Mouse (Mus musculus) intestine, embryonic 16.5 days (tissue): ENCODE measurements around the gene Efcab12. TPM values are rescaled to one million over a fixed set of nuclear protein-coding genes. Genes with fewer than 3 reads are reported as not detected.
"Not testable (repeated sequence)": the region's sequence is repeated elsewhere in the genome, so short reads cannot be mapped to it uniquely, and the experiment has no call there.

ENCODE experiments used
- ATAC-seq: fragments of 200-750 bp; cut with Nextera tagmentation; 2 replicates; pipeline ENCODE4 v1.8.0; 2017; ENCODE audit warnings: moderate TSS enrichment, moderate library complexity
- H3K27ac ChIP-seq: fragments of 300-500 bp; sonication (generic); 2 replicates; pipeline ENCODE4 v1.5.1; 2014; ENCODE audit warnings: mild to moderate bottlenecking, low read length
- H3K27me3 ChIP-seq: fragments of 300-500 bp; sonication (generic); replicated peaks from 2 replicates; pipeline ENCODE4 v1.6.1; 2014; ENCODE audit warnings: low read length, control low read depth, mixed read lengths; ENCODE audit not compliant: control insufficient read depth, insufficient read depth
- H3K36me3 ChIP-seq: fragments of 300-500 bp; sonication (generic); 2 replicates; pipeline ENCODE4 v1.6.1; 2014; ENCODE audit warnings: low read length, control low read depth; ENCODE audit not compliant: control insufficient read depth, insufficient read depth
- H3K4me1 ChIP-seq: fragments of 300-500 bp; sonication (generic); 2 replicates; pipeline ENCODE4 v1.6.1; 2014; ENCODE audit warnings: low read length, control low read depth, mixed read lengths; ENCODE audit not compliant: control insufficient read depth, insufficient read depth
- H3K4me2 ChIP-seq: fragments of 300-500 bp; sonication (generic); 2 replicates; pipeline ENCODE4 v1.6.1; 2014; ENCODE audit warnings: low read depth, low read length, control low read depth
- H3K4me3 ChIP-seq: fragments of 300-500 bp; sonication (generic); 2 replicates; pipeline ENCODE4 v1.5.1; 2014; ENCODE audit warnings: mild to moderate bottlenecking, low read length
- H3K9ac ChIP-seq: fragments of 300-500 bp; sonication (generic); 2 replicates; pipeline ENCODE4 v1.6.1; 2014; ENCODE audit warnings: low read depth, low read length
- H3K9me3 ChIP-seq: fragments of 300-500 bp; sonication (generic); 2 replicates; pipeline ENCODE4 v1.6.1; 2016; ENCODE audit warnings: low read length, control low read depth; ENCODE audit not compliant: control insufficient read depth
- WGBS: fragments of 180-500 bp; shearing (Covaris S2); extraction: QIAGEN DNeasy Blood & Tissue Kit; methylation state at CpG from one replicate; pipeline ENCODE4 v1.1.7; 2014; 5-methylcytosine and 5-hydroxymethylcytosine counted together
- polyA plus RNA-seq: library from polyadenylated mRNA; unstranded; fragments of >200 nt; fragmentation: Nextera tagmentation; extraction: Ambion mirVana; gene quantifications from 2 replicates; pipeline ENCODE4 v1.2.1, GENCODE M21; 2015

Gene Efcab12
- polyA plus RNA-seq, 1 experiment from 2014 or later, result 0.44 TPM

GRCm38 (mm10) chr6:115823850-115824464 lies 14.3 kb downstream of the Efcab12 start:
- peak; percentile 99 for ATAC-seq
- WGBS, result 3% methylated on average over 5 of the region's 11 CpGs

GRCm38 (mm10) chr6:115821216-115821993 lies 16.8 kb downstream of the Efcab12 start:
- Histone ChIP-seq H3K27me3 (no peaks in the 10 kb centered on the region), H3K4me1 (no peaks in the 10 kb centered on the region), H3K9me3 (no peaks in the 10 kb centered on the region), H3K27ac (no peak overlapping the region), H3K9ac (no peak overlapping the region), H3K4me3 (no peak overlapping the region), H3K36me3 (no peaks in the 10 kb centered on the region), H3K4me2 (no peak overlapping the region)
- ATAC-seq, result no peak
- 80% methylated on average over 8 of the region's 8 CpGs for WGBS

More at GRCm38 (mm10) chr6:115823850-115824464, 14.3 kb downstream of the Efcab12 start:
- not testable (repeated sequence) for H3K36me3 ChIP-seq, H3K4me1 ChIP-seq, H3K27ac ChIP-seq, H3K9me3 ChIP-seq, H3K9ac ChIP-seq, H3K4me3 ChIP-seq, H3K27me3 ChIP-seq, H3K4me2 ChIP-seq

- Histone ChIP-seq H3K27ac (no peak overlapping the region), H3K4me2 (no peak overlapping the region), H3K9ac (no peak overlapping the region), H3K36me3 (no peaks in the 10 kb centered on the region), H3K27me3 (no peaks in the 10 kb centered on the region), H3K4me3 (no peak overlapping the region), H3K9me3 (no peaks in the 10 kb centered on the region), H3K4me1 (no peaks in the 10 kb centered on the region)
- ATAC-seq, result no peak
- WGBS, result 77% methylated on average over 2 of the region's 2 CpGs
These were observed 20.1 kb downstream of the Efcab12 start for GRCm38 (mm10) chr6:115818129-115818528.

GRCm38 (mm10) chr6:115815041-115815440 lies 23.2 kb downstream of the Efcab12 start:
- H3K4me3 ChIP-seq, result no peak overlapping the region

GRCm38 (mm10) chr6:115814104-115814503 lies 24.1 kb downstream of the Efcab12 start:
- H3K27ac ChIP-seq, result no peak overlapping the region
- no peaks in the 10 kb centered on the region for H3K27me3 ChIP-seq
- no peak overlapping the region for H3K4me3 ChIP-seq
- peak; percentile 45; the same call in 1 of the 2 replicates for ATAC-seq
- H3K9me3 ChIP-seq, result no peaks in the 10 kb centered on the region
- WGBS, result 39% methylated on average over 4 of the region's 4 CpGs
- H3K4me1 ChIP-seq, result no peaks in the 10 kb centered on the region
- no peaks in the 10 kb centered on the region for H3K36me3 ChIP-seq
- no peak overlapping the region for H3K4me2 ChIP-seq
- peak overlapping the region; percentile 7; the same call in 1 of the 2 replicates for H3K9ac ChIP-seq

More at GRCm38 (mm10) chr6:115815041-115815440, 23.2 kb downstream of the Efcab12 start:
- H3K9me3 ChIP-seq, result no peaks in the 10 kb centered on the region
- no peak overlapping the region for H3K4me2 ChIP-seq
- no peak for ATAC-seq
- no peak overlapping the region for H3K9ac ChIP-seq
- no peaks in the 10 kb centered on the region for H3K27me3 ChIP-seq
- no peak overlapping the region for H3K27ac ChIP-seq
- no peaks in the 10 kb centered on the region for H3K4me1 ChIP-seq
- 74% methylated on average over 4 of the region's 4 CpGs for WGBS
- no peaks in the 10 kb centered on the region for H3K36me3 ChIP-seq

GRCm38 (mm10) chr6:115811606-115812005 lies 26.6 kb downstream of the Efcab12 start:
- Histone ChIP-seq H3K9ac (no peak overlapping the region), H3K4me1 (peaks cover 7% of the 10 kb centered on the region), H3K4me2 (no peak overlapping the region), H3K27me3 (no peaks in the 10 kb centered on the region), H3K27ac (no peak overlapping the region), H3K4me3 (no peak overlapping the region), H3K9me3 (no peaks in the 10 kb centered on the region), H3K36me3 (no peaks in the 10 kb centered on the region)
- 62% methylated on average over 8 of the region's 8 CpGs for WGBS
- ATAC-seq, result no peak

- peak within 1 kb of the TSS; percentile 57 for H3K4me2 ChIP-seq
- ATAC-seq, result peak; percentile 84
- no peaks in the 10 kb centered on the region for H3K27me3 ChIP-seq
- peak within 1 kb of the TSS; percentile 92 for H3K27ac ChIP-seq
- WGBS, result under 1% methylated on average over 47 of the region's 47 CpGs
- no peaks in the 10 kb centered on the region for H3K9me3 ChIP-seq
- H3K4me1 ChIP-seq, result peaks cover 17% of the 10 kb centered on the region
- peak within 1 kb of the TSS; percentile 98 for H3K9ac ChIP-seq
- H3K36me3 ChIP-seq, result peaks cover 3% of the 10 kb centered on the region; the same call in 1 of the 2 replicates
- peak within 1 kb of the TSS; percentile 77 for H3K4me3 ChIP-seq
These were observed 29.6 kb downstream of the Efcab12 start, which contains the start of gene Rpl32 for GRCm38 (mm10) chr6:115808488-115809231. Gene Rpl32, minus strand, starts transcription at chr6:115808747.

- Histone ChIP-seq H3K4me3 (peak overlapping the region; percentile 77), H3K9me3 (no peaks in the 10 kb centered on the region), H3K9ac (peak overlapping the region; percentile 98), H3K27ac (peak overlapping the region; percentile 92), H3K4me1 (peaks cover 17% of the 10 kb centered on the region), H3K27me3 (no peaks in the 10 kb centered on the region), H3K36me3 (peaks cover 3% of the 10 kb centered on the region; the same call in 1 of the 2 replicates), H3K4me2 (peak overlapping the region; percentile 57)
- 0% methylated on average over 22 of the region's 22 CpGs for WGBS
- no peak for ATAC-seq
These were observed 30.1 kb downstream of the Efcab12 start for GRCm38 (mm10) chr6:115808196-115808487.
